Mouse (Mus musculus) right cerebral cortex, adult 18-20 months (tissue): ENCODE measurements at regions not wholly inside any gene's neighbourhood (a gene's known extent, or its start where the extent isn't known, plus 50 kb on each side); places are given as distances from the start of the nearest gene placed in this dataset.

ENCODE experiments used
- DNase-seq: peaks from one replicate; pipeline ENCODE4 v3.0.0; 2022; ENCODE audit warnings: mixed read lengths

- no peak for DNase-seq
Measured at GRCm38 (mm10) chr13:101884752-101885151, 116.7 kb upstream of the Pik3r1 start.

GRCm38 (mm10) chr13:101891473-101891872 is 123.5 kb upstream of the Pik3r1 start:
- no peak for DNase-seq

GRCm38 (mm10) chr13:101893035-101893600 is 125.1 kb upstream of the Pik3r1 start:
- DNase-seq = no peak

- no peak for DNase-seq
Measured at GRCm38 (mm10) chr13:101895161-101895560, 127.1 kb upstream of the Pik3r1 start.

- no peak for DNase-seq
Measured at GRCm38 (mm10) chr13:101895686-101896085, 127.7 kb upstream of the Pik3r1 start.

GRCm38 (mm10) chr13:101896946-101897345 is 128.9 kb upstream of the Pik3r1 start:
- no peak for DNase-seq

- DNase-seq = no peak
Measured at GRCm38 (mm10) chr13:101902213-101902612, 134.2 kb upstream of the Pik3r1 start.

GRCm38 (mm10) chr13:101905909-101906676 is 138.1 kb upstream of the Pik3r1 start:
- peak; percentile 64 for DNase-seq

GRCm38 (mm10) chr13:101909026-101909425 is 141.0 kb upstream of the Pik3r1 start:
- DNase-seq = peak; percentile 60

GRCm38 (mm10) chr13:101910687-101911086 is 142.7 kb upstream of the Pik3r1 start:
- DNase-seq = peak; percentile 25

- DNase-seq = no peak
Measured at GRCm38 (mm10) chr13:101914132-101914531, 146.1 kb upstream of the Pik3r1 start.

- DNase-seq = peak; percentile 65
Measured at GRCm38 (mm10) chr13:101914691-101915541, 146.9 kb upstream of the Pik3r1 start.

GRCm38 (mm10) chr13:101915542-101915941 is 147.5 kb upstream of the Pik3r1 start:
- peak; percentile 55 for DNase-seq

GRCm38 (mm10) chr13:101915948-101916594 is 148.1 kb upstream of the Pik3r1 start:
- no peak for DNase-seq

- DNase-seq = no peak
Measured at GRCm38 (mm10) chr13:101916876-101917275, 148.9 kb upstream of the Pik3r1 start.

- DNase-seq = no peak
Measured at GRCm38 (mm10) chr13:101918185-101918584, 150.2 kb upstream of the Pik3r1 start.

GRCm38 (mm10) chr13:101919266-101919665 is 151.2 kb upstream of the Pik3r1 start:
- DNase-seq = no peak

GRCm38 (mm10) chr13:101920384-101920783 is 152.4 kb upstream of the Pik3r1 start:
- no peak for DNase-seq

GRCm38 (mm10) chr13:101924637-101925036 is 156.6 kb upstream of the Pik3r1 start:
- no peak for DNase-seq

- no peak for DNase-seq
Measured at GRCm38 (mm10) chr13:101931264-101931663, 163.2 kb upstream of the Pik3r1 start.

- DNase-seq = no peak
Measured at GRCm38 (mm10) chr13:101931882-101932281, 163.9 kb upstream of the Pik3r1 start.

GRCm38 (mm10) chr13:101935843-101936242 is 167.8 kb upstream of the Pik3r1 start:
- peak; percentile 44 for DNase-seq

- no peak for DNase-seq
Measured at GRCm38 (mm10) chr13:101954521-101954920, 186.5 kb upstream of the Pik3r1 start.
